Mouse (Mus musculus) cerebellum, postnatal 36 days (tissue): ENCODE measurements around the gene Cln3.
A peak's percentile ranks its signal among the peaks of the same experiment; 100 is the strongest.

Experiments
- DNase-seq, 2 experiments: peaks; one replicate each; pipeline ENCODE4 v3.0.0; 2021 to 2022; ENCODE audit warnings: mixed read lengths in 2 of 2

Cln3 gene

GRCm38 (mm10) chr7:126585717-126586116 is at the start of gene Cln3:
Gene Cln3 (minus strand): TSS chr7:126585817.
- no peak for DNase-seq

GRCm38 (mm10) chr7:126635375-126635774 is 49.8 kb upstream of the Cln3 start:
- DNase-seq: no peak

- DNase-seq: no peak
Observed at GRCm38 (mm10) chr7:126632478-126632877, 46.9 kb upstream of the Cln3 start.

- DNase-seq: no peak
Observed at GRCm38 (mm10) chr7:126630824-126631518, 45.4 kb upstream of the Cln3 start, which contains the start of gene Nupr1. Gene Nupr1 (minus strand): TSS chr7:126630861.

GRCm38 (mm10) chr7:126629915-126630314 is 44.3 kb upstream of the Cln3 start:
- no peak for DNase-seq

- no peak for DNase-seq
Observed at GRCm38 (mm10) chr7:126628111-126628510, 42.5 kb upstream of the Cln3 start.

- DNase-seq: no peak
Observed at GRCm38 (mm10) chr7:126625807-126626600, 40.4 kb upstream of the Cln3 start.

GRCm38 (mm10) chr7:126625369-126625768 is 39.8 kb upstream of the Cln3 start:
- DNase-seq: no peak

GRCm38 (mm10) chr7:126624774-126625173 is 39.2 kb upstream of the Cln3 start:
- DNase-seq: peak in 1 of 2 experiments; percentile 4

GRCm38 (mm10) chr7:126623381-126623780 is 37.8 kb upstream of the Cln3 start:
- no peak for DNase-seq

- no peak for DNase-seq
Observed at GRCm38 (mm10) chr7:126621452-126622359, 36.1 kb upstream of the Cln3 start.

- DNase-seq: no peak
Observed at GRCm38 (mm10) chr7:126619559-126620275, 34.1 kb upstream of the Cln3 start.

GRCm38 (mm10) chr7:126616707-126617106 is 31.1 kb upstream of the Cln3 start:
- DNase-seq: no peak

- DNase-seq: no peak
Observed at GRCm38 (mm10) chr7:126612736-126613135, 27.1 kb upstream of the Cln3 start.

- DNase-seq: no peak
Observed at GRCm38 (mm10) chr7:126607796-126608195, 22.2 kb upstream of the Cln3 start.

GRCm38 (mm10) chr7:126607064-126607463 is 21.4 kb upstream of the Cln3 start:
- no peak for DNase-seq

GRCm38 (mm10) chr7:126606611-126607010 is 21.0 kb upstream of the Cln3 start:
- DNase-seq: no peak

- DNase-seq: no peak
Observed at GRCm38 (mm10) chr7:126602650-126603049, 17.0 kb upstream of the Cln3 start.

- DNase-seq: no peak
Observed at GRCm38 (mm10) chr7:126601896-126602295, 16.3 kb upstream of the Cln3 start.

GRCm38 (mm10) chr7:126598919-126599318 is 13.3 kb upstream of the Cln3 start:
- no peak for DNase-seq

- no peak for DNase-seq
Observed at GRCm38 (mm10) chr7:126596414-126596813, 10.8 kb upstream of the Cln3 start.

- no peak for DNase-seq
Observed at GRCm38 (mm10) chr7:126595890-126596289, 10.3 kb upstream of the Cln3 start.
